8 mouse cellular contexts compared by ENCODE assay signal in the genomic region with DNA sequence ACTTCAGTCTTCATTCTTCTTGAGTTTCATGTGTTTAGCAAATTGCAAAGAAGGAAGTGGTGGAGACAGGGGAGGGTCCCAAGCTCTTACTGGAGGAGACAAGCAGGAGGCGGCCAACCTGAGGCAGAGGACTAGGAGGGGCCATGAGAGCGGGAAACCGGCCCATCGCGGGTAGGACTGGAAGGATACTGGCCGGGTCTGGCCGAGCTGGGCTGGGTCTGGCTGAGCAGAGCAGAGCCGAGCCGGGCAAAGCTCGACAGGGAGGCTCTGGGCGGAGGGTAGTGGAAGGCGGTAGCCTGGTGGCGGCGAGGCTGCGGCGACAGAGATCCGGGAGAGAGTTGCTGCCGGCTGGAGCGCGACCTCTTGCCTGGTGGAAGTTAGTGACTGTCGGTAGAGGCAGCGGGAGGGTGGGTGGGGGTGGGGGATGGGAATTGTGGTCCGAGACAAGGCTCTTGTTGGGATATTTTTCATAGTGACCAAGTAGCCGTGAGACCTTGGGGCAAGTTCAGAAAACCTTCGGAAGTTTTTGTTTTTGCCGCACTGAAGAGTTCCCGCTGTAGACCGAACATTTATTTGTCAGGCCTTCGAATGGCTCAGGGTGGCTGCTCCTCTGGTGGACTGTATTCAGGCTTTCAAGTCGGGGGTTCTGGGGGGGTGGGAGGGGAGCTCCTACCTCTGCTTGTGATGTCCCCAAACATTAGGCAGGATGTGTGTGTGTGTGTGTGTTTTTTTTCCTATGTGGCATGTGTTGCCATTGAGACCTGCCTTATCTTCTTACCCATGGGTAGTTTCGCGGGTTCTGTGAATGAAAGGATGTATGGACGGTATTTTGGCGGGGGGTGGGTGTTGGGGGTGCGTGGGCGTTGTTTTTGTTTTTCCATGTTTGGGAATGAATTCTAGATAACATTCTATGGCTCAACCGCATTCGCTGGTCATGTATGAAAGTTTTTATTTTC. TPM values are rescaled to one million over a fixed set of nuclear protein-coding genes. Genes with fewer than 3 reads are reported as not detected.
A peak's percentile ranks its signal among the peaks of the same experiment; 100 is the strongest.
DNase-seq lines count a peak whose midpoint lies in the region; ATAC-seq lines count a peak whose summit lies in the region.

A gene (plus strand): TSS at position 106 of the 956 bp plus-strand sequence.

- H3K36me3 ChIP-seq in intestine, embryonic 15.5 days, result 0 out of 2 replicates have a peak, but pooled peaks cover 2% of the 10 kb centered on the region
- H3K36me3 ChIP-seq in neural tube, embryonic 13.5 days, result no peaks in the 10 kb centered on the region

- peak within 1 kb of the TSS; percentile 81 for H3K27ac ChIP-seq in intestine, embryonic 15.5 days
- no peak within 1 kb of the TSS for H3K27ac ChIP-seq in neural tube, embryonic 13.5 days (replicated peaks)

- peak within 1 kb of the TSS; percentile 67 for H3K4me2 ChIP-seq in intestine, embryonic 15.5 days (replicated peaks)
- H3K4me2 ChIP-seq in neural tube, embryonic 13.5 days, result peak within 1 kb of the TSS; percentile 51

- peak within 1 kb of the TSS; percentile 58 for H3K9ac ChIP-seq in intestine, embryonic 15.5 days
- H3K9ac ChIP-seq in neural tube, embryonic 13.5 days, result peak within 1 kb of the TSS; percentile 56

- no peaks in the 10 kb centered on the region for H3K27me3 ChIP-seq in intestine, embryonic 15.5 days (replicated peaks)
- H3K27me3 ChIP-seq in neural tube, embryonic 13.5 days, result no peaks in the 10 kb centered on the region

- ATAC-seq in common myeloid progenitor, adult 5-6 weeks (replicated peaks; ENCODE audit: low read depth, poor library complexity, severe bottlenecking), result peak; percentile 87
- ATAC-seq in intestine, embryonic 15.5 days, result peak; percentile 86
- ATAC-seq in neural tube, embryonic 13.5 days (ENCODE audit: low read depth), result peak; percentile 84

- H3K4me1 ChIP-seq in intestine, embryonic 15.5 days (replicated peaks), result peaks cover 19% of the 10 kb centered on the region
- peaks cover 3% of the 10 kb centered on the region; the same call in 1 of the 2 replicates for H3K4me1 ChIP-seq in neural tube, embryonic 13.5 days (replicated peaks)

- DNase-seq in cerebellum, postnatal 14 days, result peak; percentile 25 to 30
- no peak for DNase-seq in cerebellum, adult 11 months
- peak; percentile 69 to 83 for DNase-seq in gastrocnemius, postnatal 4 days (ENCODE audit: low spot score in 2 of 2)
- DNase-seq in lung, adult 18-20 months, result peak; percentile 89 to 92
- DNase-seq in thymus, postnatal 25 days, result peak; percentile 71

- no peaks in the 10 kb centered on the region for H3K9me3 ChIP-seq in intestine, embryonic 15.5 days
- no peaks in the 10 kb centered on the region for H3K9me3 ChIP-seq in neural tube, embryonic 13.5 days

- 11% methylated on average over 38 of the region's 38 CpGs for WGBS in intestine, embryonic 15.5 days
- 27% methylated on average over 38 of the region's 38 CpGs for WGBS in neural tube, embryonic 13.5 days

- H3K4me3 ChIP-seq in intestine, embryonic 15.5 days (replicated peaks), result peak within 1 kb of the TSS; percentile 53
- H3K4me3 ChIP-seq in neural tube, embryonic 13.5 days, result peak within 1 kb of the TSS; percentile 33

RNA-seq across cellular contexts. Expression of the gene that starts here (rescaled TPM):
- total RNA-seq in common myeloid progenitor, adult 5-6 weeks (2017), result 91.9 and 105 TPM in 2 replicates
- 10 to 100 TPM; 29.4 to 29.7 TPM for total RNA-seq in gastrocnemius, postnatal 4 days (2021)
- 45.4 and 48.2 TPM in 2 replicates for polyA plus RNA-seq in intestine, embryonic 15.5 days (2015; fragmentation: Nextera tagmentation; extraction: Ambion mirVana)
- 8.6 and 11.2 TPM in 2 replicates for polyA plus RNA-seq in neural tube, embryonic 13.5 days (2015; fragmentation: Nextera tagmentation; extraction: Ambion mirVana)
